Comparison of ENCODE assay signal across 9 mouse cellular contexts in the genomic region with DNA sequence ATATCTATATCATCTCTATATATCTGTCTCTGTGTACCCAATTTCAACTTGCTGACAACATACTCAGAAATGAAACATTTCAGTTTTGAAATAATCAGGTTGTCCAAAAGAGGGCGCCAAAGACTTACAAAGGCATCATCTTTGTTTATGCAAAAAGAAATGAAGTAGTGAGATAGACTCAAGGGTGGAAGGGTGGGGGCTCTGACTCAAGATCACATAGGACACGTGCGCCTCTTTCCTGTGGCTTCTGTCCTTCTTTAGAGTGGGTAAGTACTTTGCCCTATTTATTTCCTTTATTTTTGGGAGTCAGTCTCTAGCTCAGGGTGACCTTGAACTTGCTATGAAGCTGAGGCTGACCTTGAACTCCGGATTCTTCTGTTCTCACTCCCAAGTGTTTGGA. TPM values are rescaled to one million over a fixed set of nuclear protein-coding genes. Genes with fewer than 3 reads are reported as not detected.
A peak's percentile ranks its signal among the peaks of the same experiment; 100 is the strongest.
DNase-seq lines count a peak whose midpoint lies in the region; ATAC-seq and TF ChIP-seq lines count a peak whose summit lies in the region.
"Had no signal": no experiment of that assay in that cellular context is flagged by ENCODE, and none has a peak within 500 bp of the region (broad histone marks: within the 10 kb centered on the region; RNA-seq: fewer than 3 reads in every experiment).

No protein-coding gene starts in this region.

- no peak overlapping the region for H3K4me3 ChIP-seq in hindbrain, embryonic 14.5 days (replicated peaks; ENCODE audit: low read length)
- no peak overlapping the region for H3K4me3 ChIP-seq in hindbrain, embryonic 13.5 days
- H3K4me3 ChIP-seq: liver, embryonic 13.5 days had no signal

- no peak overlapping the region for H3K9ac ChIP-seq in hindbrain, embryonic 14.5 days
- H3K9ac ChIP-seq in hindbrain, embryonic 13.5 days = no peak overlapping the region
- H3K9ac ChIP-seq: liver, embryonic 13.5 days had no signal

- no peak overlapping the region for H3K27ac ChIP-seq in hindbrain, embryonic 14.5 days
- H3K27ac ChIP-seq in hindbrain, embryonic 13.5 days = no peak overlapping the region
- H3K27ac ChIP-seq: liver, embryonic 13.5 days had no signal

- 39% methylated on average over 4 of the region's 4 CpGs for WGBS in hindbrain, embryonic 14.5 days
- 43% methylated on average over 4 of the region's 4 CpGs for WGBS in hindbrain, embryonic 13.5 days

- H3K9me3 ChIP-seq in hindbrain, embryonic 14.5 days (ENCODE audit: control insufficient read depth, low read length) = no peaks in the 10 kb centered on the region
- H3K9me3 ChIP-seq in hindbrain, embryonic 13.5 days = no peaks in the 10 kb centered on the region
- H3K9me3 ChIP-seq: liver, embryonic 13.5 days had no signal

- H3K4me1 ChIP-seq in hindbrain, embryonic 14.5 days (replicated peaks; ENCODE audit: control insufficient read depth, insufficient read depth, low read length) = no peaks in the 10 kb centered on the region
- no peaks in the 10 kb centered on the region for H3K4me1 ChIP-seq in hindbrain, embryonic 13.5 days (replicated peaks)
- H3K4me1 ChIP-seq: liver, embryonic 13.5 days had no signal

- H3K36me3 ChIP-seq in hindbrain, embryonic 14.5 days (replicated peaks; ENCODE audit: control insufficient read depth, insufficient read depth) = no peaks in the 10 kb centered on the region
- H3K36me3 ChIP-seq in hindbrain, embryonic 13.5 days = no peaks in the 10 kb centered on the region
- H3K36me3 ChIP-seq: liver, embryonic 13.5 days had no signal

- no peak for TF ChIP-seq POLR2A in brain, embryonic 14.5 days (IDR thresholded peaks at IDR 0.05; ENCODE audit: borderline replicate concordance, extremely low read depth, insufficient read depth, insufficient read length, poor library complexity, severe bottlenecking)

- peak; percentile 94 for DNase-seq in hindbrain, embryonic 14.5 days (ENCODE audit: low spot score)
- peak; percentile 40 for DNase-seq in thymus, postnatal 14 days
- no peak for DNase-seq in thymus, adult 18-20 months
- DNase-seq in brain, embryonic 14.5 days (ENCODE audit: low read depth) = peak; percentile 82
- DNase-seq in urinary bladder, adult 2 months (ENCODE audit: low spot score) = no peak
- DNase-seq: liver, embryonic 13.5 days had no signal

- H3K27me3 ChIP-seq in hindbrain, embryonic 14.5 days (ENCODE audit: control insufficient read depth, insufficient read depth, low read length) = no peaks in the 10 kb centered on the region
- no peaks in the 10 kb centered on the region for H3K27me3 ChIP-seq in hindbrain, embryonic 13.5 days
- H3K27me3 ChIP-seq: liver, embryonic 13.5 days had no signal

- no peak overlapping the region for H3K4me2 ChIP-seq in hindbrain, embryonic 14.5 days (replicated peaks)
- H3K4me2 ChIP-seq in hindbrain, embryonic 13.5 days = no peak overlapping the region
- H3K4me2 ChIP-seq: liver, embryonic 13.5 days had no signal

- ATAC-seq in hindbrain, embryonic 14.5 days (ENCODE audit: low FRiP score) = no peak
- ATAC-seq in hindbrain, embryonic 13.5 days (ENCODE audit: low FRiP score) = no peak
- ATAC-seq in granulocyte monocyte progenitor cell, adult 5-6 weeks (replicated peaks; ENCODE audit: poor library complexity, severe bottlenecking) = peak; percentile 67
- ATAC-seq in megakaryocyte, adult 5-6 weeks (ENCODE audit: poor library complexity, severe bottlenecking) = peak; percentile 45; the same call in 1 of the 2 replicates

- TF ChIP-seq CTCF in brain, embryonic 14.5 days (IDR thresholded peaks at IDR 0.05; ENCODE audit: borderline replicate concordance, extremely low read depth, insufficient read depth, insufficient read length) = peak; percentile 38

RNA-seq across cellular contexts. Expression of gene Gm6793, which starts 46.5 kb away (rescaled TPM):
- 0.39 and 1.2 TPM in 2 replicates for polyA plus RNA-seq in hindbrain, embryonic 14.5 days (2014; fragmentation: Nextera tagmentation; extraction: Ambion mirVana)
- 0.54 and 0.82 TPM in 2 replicates for polyA plus RNA-seq in hindbrain, embryonic 13.5 days (2015; fragmentation: Nextera tagmentation; extraction: Ambion mirVana)
- 0.08 and 0.15 TPM in 2 replicates for polyA plus RNA-seq in brain, embryonic 14.5 days (2012; rRNA removed)
- 0.21 and 0.26 TPM in 2 replicates for total RNA-seq in granulocyte monocyte progenitor cell, adult 5-6 weeks (2014; fragmentation: Nextera tagmentation)
- total RNA-seq in granulocyte monocyte progenitor cell, adult 5-6 weeks (2017) = 0.26 TPM in 1 of 2 replicates, not detected in the other
- 0.41 and 1.9 TPM in 2 replicates for total RNA-seq in megakaryocyte, adult 5-6 weeks (2015)
- total RNA-seq in megakaryocyte, adult 5-6 weeks (2017) = 0.07 and 0.20 TPM in 2 replicates
- polyA plus RNA-seq in urinary bladder, adult 2 months (2012; rRNA removed) = 0.19 TPM in 1 of 2 replicates, not detected in the other

RNA-seq across cellular contexts. Expression of gene Terf2ip, which starts 50.2 kb away (rescaled TPM):
- polyA plus RNA-seq in hindbrain, embryonic 14.5 days (2014; fragmentation: Nextera tagmentation; extraction: Ambion mirVana) = 57.4 and 60.0 TPM in 2 replicates
- 56.4 and 58.0 TPM in 2 replicates for polyA plus RNA-seq in hindbrain, embryonic 13.5 days (2015; fragmentation: Nextera tagmentation; extraction: Ambion mirVana)
- 26.8 and 41.1 TPM in 2 replicates for polyA plus RNA-seq in brain, embryonic 14.5 days (2012; rRNA removed)
- total RNA-seq in granulocyte monocyte progenitor cell, adult 5-6 weeks (2014; fragmentation: Nextera tagmentation) = 4.1 and 10.8 TPM in 2 replicates
- 9.4 and 14.6 TPM in 2 replicates for total RNA-seq in granulocyte monocyte progenitor cell, adult 5-6 weeks (2017)
- total RNA-seq in megakaryocyte, adult 5-6 weeks (2015) = 9.4 and 11.9 TPM in 2 replicates
- total RNA-seq in megakaryocyte, adult 5-6 weeks (2017) = 11.4 and 13.3 TPM in 2 replicates
- polyA plus RNA-seq in urinary bladder, adult 2 months (2012; rRNA removed) = 13.9 and 15.9 TPM in 2 replicates

RNA-seq across cellular contexts. Expression of gene Kars, which starts 50.2 kb away (rescaled TPM):
- polyA plus RNA-seq in hindbrain, embryonic 14.5 days (2014; fragmentation: Nextera tagmentation; extraction: Ambion mirVana) = 190 and 196 TPM in 2 replicates
- polyA plus RNA-seq in hindbrain, embryonic 13.5 days (2015; fragmentation: Nextera tagmentation; extraction: Ambion mirVana) = 171 and 172 TPM in 2 replicates
- polyA plus RNA-seq in brain, embryonic 14.5 days (2012; rRNA removed) = 93.8 and 116 TPM in 2 replicates
- 164 and 178 TPM in 2 replicates for total RNA-seq in granulocyte monocyte progenitor cell, adult 5-6 weeks (2014; fragmentation: Nextera tagmentation)
- total RNA-seq in granulocyte monocyte progenitor cell, adult 5-6 weeks (2017) = 186 and 197 TPM in 2 replicates
- total RNA-seq in megakaryocyte, adult 5-6 weeks (2015) = 42.1 and 50.9 TPM in 2 replicates
- 73.4 and 79.0 TPM in 2 replicates for total RNA-seq in megakaryocyte, adult 5-6 weeks (2017)
- 65.4 and 82.7 TPM in 2 replicates for polyA plus RNA-seq in urinary bladder, adult 2 months (2012; rRNA removed)

Comparison
In these comparisons a context has a peak if more than half of its experiments do, and no peak if none do; other contexts are left out.
1. DNase-seq: peak in hindbrain, embryonic 14.5 days (single experiment), thymus, postnatal 14 days (single experiment) and brain, embryonic 14.5 days (single experiment); none in thymus, adult 18-20 months (0 of 2) and urinary bladder, adult 2 months (single experiment).
2. ATAC-seq: peak in granulocyte monocyte progenitor cell, adult 5-6 weeks (single experiment) and megakaryocyte, adult 5-6 weeks (single experiment); none in hindbrain, embryonic 14.5 days (single experiment) and hindbrain, embryonic 13.5 days (single experiment).